In the genomic region with DNA sequence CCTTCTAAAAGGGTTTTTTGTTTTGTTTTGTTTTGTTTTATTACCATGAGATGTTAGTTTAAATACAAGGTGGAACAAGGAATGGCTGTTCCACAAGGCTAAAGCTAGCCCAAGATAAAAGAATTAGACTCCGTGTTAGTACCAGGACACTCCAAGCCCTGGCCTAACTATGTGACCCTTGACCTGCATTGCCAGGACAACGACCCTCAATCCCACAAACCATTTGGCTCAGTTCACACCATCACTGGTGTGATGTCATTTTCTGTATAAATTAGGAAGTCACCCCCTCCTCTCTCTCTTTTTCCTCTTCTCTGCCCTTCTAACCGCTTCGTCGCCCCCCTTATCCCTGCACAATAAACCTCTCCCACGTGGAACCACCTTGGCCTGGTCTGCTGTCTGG, we compare ENCODE assay signal across 22 mouse cellular contexts. TPM values are rescaled to one million over a fixed set of nuclear protein-coding genes. Genes with fewer than 3 reads are reported as not detected.
DNase-seq lines count a peak whose midpoint lies in the region; ATAC-seq lines count a peak whose summit lies in the region.
"Had no signal": no experiment of that assay in that cellular context is flagged by ENCODE, and none has a peak within 500 bp of the region (broad histone marks: within the 10 kb centered on the region; RNA-seq: fewer than 3 reads in every experiment).

No protein-coding gene starts in this region.

- no peaks in the 10 kb centered on the region for H3K27me3 ChIP-seq in heart, embryonic 10.5 days (ENCODE audit: insufficient read depth, poor library complexity, severe bottlenecking)
- H3K27me3 ChIP-seq in midbrain, embryonic 10.5 days (ENCODE audit: low read depth, poor library complexity, severe bottlenecking): no peaks in the 10 kb centered on the region
- no peaks in the 10 kb centered on the region for H3K27me3 ChIP-seq in midbrain, embryonic 13.5 days
- no peaks in the 10 kb centered on the region for H3K27me3 ChIP-seq in kidney, embryonic 14.5 days (ENCODE audit: control insufficient read depth, insufficient read depth, low read length)
- H3K27me3 ChIP-seq: heart, embryonic 12.5 days; hindbrain, embryonic 12.5 days had no signal

- H3K4me1 ChIP-seq in heart, embryonic 10.5 days: no peaks in the 10 kb centered on the region
- H3K4me1 ChIP-seq in midbrain, embryonic 10.5 days: 0 out of 2 replicates have a peak, but pooled peaks cover 9% of the 10 kb centered on the region
- no peaks in the 10 kb centered on the region for H3K4me1 ChIP-seq in midbrain, embryonic 13.5 days (replicated peaks)
- no peaks in the 10 kb centered on the region for H3K4me1 ChIP-seq in kidney, embryonic 14.5 days (ENCODE audit: control insufficient read depth, insufficient read depth, low read length)
- H3K4me1 ChIP-seq: heart, embryonic 12.5 days; hindbrain, embryonic 12.5 days had no signal

- no peaks in the 10 kb centered on the region for H3K36me3 ChIP-seq in heart, embryonic 10.5 days
- no peaks in the 10 kb centered on the region for H3K36me3 ChIP-seq in midbrain, embryonic 10.5 days
- no peaks in the 10 kb centered on the region for H3K36me3 ChIP-seq in midbrain, embryonic 13.5 days
- no peaks in the 10 kb centered on the region for H3K36me3 ChIP-seq in kidney, embryonic 14.5 days (ENCODE audit: control insufficient read depth, insufficient read depth, low read length)
- H3K36me3 ChIP-seq: embryonic facial prominence, embryonic 10.5 days; forebrain, embryonic 10.5 days; G1E; heart, embryonic 12.5 days; hindbrain, embryonic 12.5 days had no signal

- H3K9me3 ChIP-seq in heart, embryonic 10.5 days: no peaks in the 10 kb centered on the region
- no peaks in the 10 kb centered on the region for H3K9me3 ChIP-seq in midbrain, embryonic 10.5 days (replicated peaks)
- H3K9me3 ChIP-seq in midbrain, embryonic 13.5 days: no peaks in the 10 kb centered on the region
- H3K9me3 ChIP-seq in kidney, embryonic 14.5 days (ENCODE audit: control insufficient read depth, low read length): no peaks in the 10 kb centered on the region
- H3K9me3 ChIP-seq: embryonic facial prominence, embryonic 10.5 days; forebrain, embryonic 10.5 days; G1E; heart, embryonic 12.5 days; hindbrain, embryonic 12.5 days had no signal

- peak; percentile 64 for DNase-seq in heart, adult 11 months
- DNase-seq in heart, embryonic 10.5 days (ENCODE audit: low spot score): no peak
- peak; percentile 40 for DNase-seq in midbrain, embryonic 10.5 days (ENCODE audit: low spot score)
- DNase-seq in embryo, embryonic 10 days (ENCODE audit: low spot score): peak; percentile 56
- DNase-seq in mesoderm, embryonic 11.5 days (ENCODE audit: low read depth, low spot score): peak; percentile 34
- no peak for DNase-seq in right cerebral cortex, postnatal 25 days
- DNase-seq: adrenal gland, adult 8-10 months; adrenal gland, postnatal 36 days; B cell, adult 2 months; cerebellum, adult 2 months; cerebellum, postnatal 10 days; gastrocnemius, postnatal 10 days; heart, adult 2 months had no signal

- H3K4me2 ChIP-seq in midbrain, embryonic 13.5 days (replicated peaks): no peak overlapping the region
- H3K4me2 ChIP-seq in kidney, embryonic 14.5 days (replicated peaks; ENCODE audit: low read depth, low read length): no peak overlapping the region
- H3K4me2 ChIP-seq: heart, embryonic 12.5 days; hindbrain, embryonic 12.5 days had no signal

- ATAC-seq in midbrain, embryonic 13.5 days: no peak
- ATAC-seq in kidney, embryonic 14.5 days (ENCODE audit: low FRiP score, low TSS enrichment): no peak
- ATAC-seq: CD4-positive, CD25-positive, alpha-beta regulatory T cell, adult 4 months; forebrain, embryonic 14.5 days had no signal

- 80% methylated on average over 6 of the region's 6 CpGs for WGBS in heart, embryonic 10.5 days
- WGBS in midbrain, embryonic 10.5 days: 35% methylated on average over 6 of the region's 6 CpGs
- WGBS in midbrain, embryonic 13.5 days: 45% methylated on average over 6 of the region's 6 CpGs
- 50% methylated on average over 6 of the region's 6 CpGs for WGBS in kidney, embryonic 14.5 days

- no peak overlapping the region for H3K9ac ChIP-seq in midbrain, embryonic 13.5 days (replicated peaks)
- H3K9ac ChIP-seq in kidney, embryonic 14.5 days (ENCODE audit: low read depth, low read length): no peak overlapping the region
- H3K9ac ChIP-seq: heart, embryonic 12.5 days; hindbrain, embryonic 12.5 days had no signal

- H3K27ac ChIP-seq in heart, embryonic 10.5 days: no peak overlapping the region
- no peak overlapping the region for H3K27ac ChIP-seq in midbrain, embryonic 10.5 days (replicated peaks)
- H3K27ac ChIP-seq in midbrain, embryonic 13.5 days: no peak overlapping the region
- H3K27ac ChIP-seq in kidney, embryonic 14.5 days (ENCODE audit: low read depth, low read length): no peak overlapping the region
- H3K27ac ChIP-seq: embryonic facial prominence, embryonic 10.5 days; forebrain, embryonic 10.5 days; heart, adult 2 months; hindbrain, embryonic 12.5 days had no signal

- no peak overlapping the region for H3K4me3 ChIP-seq in heart, embryonic 10.5 days
- H3K4me3 ChIP-seq in midbrain, embryonic 10.5 days: no peak overlapping the region
- H3K4me3 ChIP-seq in midbrain, embryonic 13.5 days (replicated peaks): no peak overlapping the region
- H3K4me3 ChIP-seq in kidney, embryonic 14.5 days (ENCODE audit: low read length): no peak overlapping the region
- H3K4me3 ChIP-seq: embryonic facial prominence, embryonic 10.5 days; forebrain, embryonic 10.5 days; heart, adult 2 months; heart, embryonic 12.5 days; hindbrain, embryonic 12.5 days had no signal

RNA-seq across cellular contexts. Expression of gene Gsta3, which starts 11.3 kb away (rescaled TPM):
- polyA plus RNA-seq in heart, embryonic 10.5 days (2016; fragmentation: Nextera tagmentation; extraction: Ambion mirVana): 0.51 TPM in 1 of 2 replicates, not detected in the other
- polyA plus RNA-seq in midbrain, embryonic 10.5 days (2016; fragmentation: Nextera tagmentation; extraction: Ambion mirVana): 0.21 and 0.40 TPM in 2 replicates
- 0.61 and 0.87 TPM in 2 replicates for polyA plus RNA-seq in midbrain, embryonic 13.5 days (2015; fragmentation: Nextera tagmentation; extraction: Ambion mirVana)
- 9.3 and 10.7 TPM in 2 replicates for polyA plus RNA-seq in kidney, embryonic 14.5 days (2014; fragmentation: Nextera tagmentation; extraction: Ambion mirVana)
- polyA plus RNA-seq: G1E had no signal

RNA-seq across cellular contexts. Expression of gene Tmem14a, which starts 33.3 kb away (rescaled TPM):
- polyA plus RNA-seq in heart, embryonic 10.5 days (2016; fragmentation: Nextera tagmentation; extraction: Ambion mirVana): 8.7 and 12.9 TPM in 2 replicates
- 10.2 and 12.5 TPM in 2 replicates for polyA plus RNA-seq in midbrain, embryonic 10.5 days (2016; fragmentation: Nextera tagmentation; extraction: Ambion mirVana)
- polyA plus RNA-seq in midbrain, embryonic 13.5 days (2015; fragmentation: Nextera tagmentation; extraction: Ambion mirVana): 15.7 and 16.7 TPM in 2 replicates
- polyA plus RNA-seq in kidney, embryonic 14.5 days (2014; fragmentation: Nextera tagmentation; extraction: Ambion mirVana): 9.3 and 10.3 TPM in 2 replicates

Comparison
In these comparisons a context has a peak if more than half of its experiments do, and no peak if none do; other contexts are left out.
1. DNase-seq: peak in heart, adult 11 months (single experiment), midbrain, embryonic 10.5 days (single experiment), embryo, embryonic 10 days (single experiment) and mesoderm, embryonic 11.5 days (single experiment); none in heart, embryonic 10.5 days (single experiment) and right cerebral cortex, postnatal 25 days (single experiment).